Mouse (Mus musculus): ENCODE results near the gene Tmem120a.

Tmem120a gene

DNA sequence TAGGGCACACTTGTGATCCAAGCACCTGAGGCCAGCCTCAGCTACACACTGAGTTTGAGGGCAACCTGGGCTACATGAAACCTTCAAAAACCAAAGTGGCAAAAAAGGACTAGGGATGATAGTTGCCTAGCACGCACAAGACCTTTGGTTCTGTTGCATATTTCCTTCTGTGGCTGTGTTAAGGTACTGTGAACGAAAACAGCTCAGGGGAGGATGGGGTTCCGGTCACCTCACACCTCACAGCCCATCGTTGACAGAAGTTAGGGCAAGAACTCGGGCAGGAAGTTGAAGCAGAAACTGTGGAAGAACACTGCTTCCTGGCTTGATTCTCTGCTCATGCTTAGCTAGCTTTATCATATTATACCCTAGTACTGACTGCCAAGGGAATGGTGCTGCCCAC, 34.5 kb downstream of the Tmem120a start:
- no peak for DNase-seq (ENCODE audit: low spot score)

DNA sequence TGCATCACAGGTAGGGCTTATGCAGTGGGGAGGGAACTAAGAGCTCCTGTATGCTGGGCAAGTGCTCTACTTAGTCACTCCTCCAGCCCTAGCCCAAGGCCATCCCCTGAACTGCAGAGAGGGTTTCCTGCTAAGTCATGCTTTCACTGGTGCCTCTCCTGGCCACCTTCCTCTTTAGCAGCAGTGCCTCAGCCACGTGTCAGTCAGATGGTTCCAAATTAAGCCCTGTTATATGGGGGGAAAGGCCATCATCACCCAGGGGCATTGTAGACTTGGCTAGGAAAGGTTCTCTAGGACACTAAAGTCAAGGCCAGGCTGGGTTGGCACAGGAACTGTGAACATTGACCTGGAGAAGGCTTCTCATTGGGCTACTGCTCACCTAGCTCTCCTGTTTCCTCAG, 36.4 kb downstream of the Tmem120a start:
- no peak for DNase-seq (ENCODE audit: low spot score)

DNA sequence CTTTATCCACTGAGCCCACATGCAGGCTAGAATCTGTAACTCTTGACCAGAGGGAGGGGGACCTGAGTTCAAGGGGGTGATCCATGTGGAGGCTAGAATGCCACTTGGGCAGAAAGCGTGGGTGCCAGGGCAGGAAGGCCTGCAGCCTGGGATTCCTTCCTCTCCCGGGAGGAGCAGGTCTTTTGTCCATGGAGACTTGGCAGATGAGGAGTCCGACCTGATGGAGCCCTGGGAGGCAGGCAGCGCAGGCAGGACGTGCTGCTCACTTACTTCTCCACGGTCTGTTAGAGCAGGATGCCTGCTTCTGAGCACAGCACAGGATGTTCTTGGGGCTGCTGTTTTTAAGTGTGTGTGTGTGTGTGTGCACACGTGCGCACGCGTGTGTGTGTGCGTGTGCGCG, 37.2 kb downstream of the Tmem120a start:
- no peak for DNase-seq (ENCODE audit: low spot score)

DNA sequence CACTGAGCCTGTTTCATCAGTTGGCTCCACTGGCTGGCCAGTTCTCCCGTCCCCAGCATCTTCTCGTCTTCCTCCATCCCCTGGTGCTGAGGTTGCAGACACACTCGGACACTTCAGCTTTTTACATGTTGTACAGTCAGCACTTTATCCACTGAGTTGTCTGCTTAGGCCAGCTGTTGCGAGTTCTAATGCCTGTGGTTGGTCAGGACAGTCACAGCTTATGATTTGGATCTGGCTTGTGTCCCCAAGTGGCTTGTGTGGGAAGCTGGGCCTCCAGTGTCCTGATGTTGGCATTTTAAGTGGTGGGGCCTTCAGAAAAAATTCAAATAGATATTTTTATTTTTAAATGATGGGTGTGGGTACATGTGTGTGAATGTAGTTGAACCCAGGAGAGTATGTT, 38.9 kb downstream of the Tmem120a start:
- DNase-seq (ENCODE audit: low spot score): no peak

DNA sequence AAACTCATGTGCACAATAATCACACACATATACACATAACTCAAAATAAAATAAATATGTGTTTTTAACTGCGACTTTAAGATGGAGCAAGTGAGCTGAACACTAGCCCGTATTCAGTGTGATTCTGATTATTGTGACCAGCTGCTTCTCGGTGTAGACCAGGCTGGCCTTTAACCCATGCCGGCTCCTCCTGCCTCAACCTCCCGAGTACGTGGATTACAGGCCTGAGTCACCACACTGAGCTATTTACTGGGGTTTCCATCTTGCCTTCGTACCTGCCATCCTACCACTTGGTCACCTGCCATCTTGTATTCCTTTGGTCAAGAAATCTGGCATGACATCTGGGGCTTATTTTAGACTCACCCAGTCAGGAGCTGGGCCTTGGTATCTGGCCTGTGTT, 40.8 kb downstream of the Tmem120a start:
- DNase-seq (ENCODE audit: low spot score): no peak

DNA sequence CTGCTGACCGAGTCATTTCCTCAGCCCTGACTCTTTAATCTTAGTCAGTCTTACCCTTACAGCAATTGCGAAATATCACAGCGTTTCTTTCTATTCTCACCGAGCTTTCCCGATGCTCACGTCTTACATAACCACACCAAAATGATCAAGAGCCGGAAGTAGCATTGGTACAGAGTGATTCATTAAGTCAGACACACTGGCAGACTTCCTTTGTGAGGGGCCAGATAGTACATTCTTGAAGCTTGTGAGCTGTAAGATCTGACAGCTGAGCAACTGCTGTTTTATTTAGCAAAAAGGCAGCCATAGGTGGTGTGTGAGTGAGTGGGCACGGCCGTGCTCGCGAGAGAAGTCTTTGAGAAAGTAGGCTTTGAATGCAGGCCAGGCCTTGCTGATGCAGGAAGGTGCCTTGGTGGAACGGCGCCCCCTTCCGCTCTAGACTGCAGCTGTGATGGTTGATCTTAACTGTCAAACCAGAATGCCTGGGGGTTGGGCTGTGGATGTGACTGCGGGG, 41.5 kb downstream of the Tmem120a start:
- no peak for DNase-seq (ENCODE audit: low spot score)

DNA sequence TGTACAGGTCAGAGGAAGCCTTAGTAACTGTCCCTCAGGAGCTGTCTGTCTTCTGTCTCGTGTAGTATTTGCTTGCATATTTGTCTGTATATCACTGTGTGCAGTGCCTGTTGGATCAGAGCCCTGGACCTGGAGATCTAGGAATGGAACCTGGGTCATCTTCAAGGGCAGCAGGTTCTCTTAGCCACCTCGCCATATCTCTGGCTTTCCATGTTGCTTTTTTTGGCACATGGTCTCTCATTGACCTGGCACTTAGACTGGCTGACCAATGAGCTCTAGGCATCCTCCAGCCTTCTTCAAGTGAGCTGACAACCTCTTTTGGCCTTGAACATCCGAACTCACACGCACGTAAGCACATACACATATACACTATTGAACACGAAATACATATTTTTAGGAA, 42.1 kb downstream of the Tmem120a start:
- no peak for DNase-seq (ENCODE audit: low spot score)

DNA sequence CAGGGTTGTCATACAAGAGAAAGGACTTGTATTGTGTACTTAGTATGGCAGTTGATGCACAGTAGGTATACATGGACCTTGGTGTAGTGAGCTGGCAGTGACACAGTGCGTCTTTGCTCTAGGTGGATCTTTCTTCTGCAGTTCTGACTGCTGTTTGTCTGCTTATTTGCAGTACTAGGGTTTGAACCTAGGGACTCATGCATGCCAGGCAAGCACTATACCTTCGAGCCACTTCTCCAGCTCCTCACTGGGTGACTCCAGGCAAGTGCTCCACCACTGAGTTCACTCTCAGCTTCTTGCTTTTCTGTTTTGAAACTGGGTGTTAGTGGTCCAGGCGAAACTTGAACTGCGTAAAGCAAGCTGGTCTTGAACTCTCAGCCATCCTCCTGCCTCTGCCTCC, 42.6 kb downstream of the Tmem120a start:
- DNase-seq (ENCODE audit: low spot score): no peak

DNA sequence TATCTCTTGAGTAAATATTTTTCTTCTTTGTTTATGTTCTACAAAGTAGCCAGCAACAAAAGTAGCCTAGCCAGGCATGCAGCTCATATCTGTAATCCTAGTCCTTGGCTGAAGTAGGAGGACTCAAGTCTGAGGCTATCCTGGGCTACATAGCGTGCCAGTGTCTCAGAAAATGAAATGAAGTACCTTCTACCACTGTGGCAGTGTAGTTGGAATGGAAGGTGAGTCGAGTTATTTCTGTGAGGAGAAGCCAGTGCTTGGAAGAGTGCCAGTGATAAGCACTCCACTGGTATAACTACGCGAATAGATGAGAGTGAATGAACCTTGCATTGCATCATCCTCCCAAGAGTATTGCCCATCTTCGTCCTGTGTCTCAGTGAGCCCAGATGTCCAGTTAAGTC, 46.5 kb downstream of the Tmem120a start:
- DNase-seq (ENCODE audit: low spot score): no peak

DNA sequence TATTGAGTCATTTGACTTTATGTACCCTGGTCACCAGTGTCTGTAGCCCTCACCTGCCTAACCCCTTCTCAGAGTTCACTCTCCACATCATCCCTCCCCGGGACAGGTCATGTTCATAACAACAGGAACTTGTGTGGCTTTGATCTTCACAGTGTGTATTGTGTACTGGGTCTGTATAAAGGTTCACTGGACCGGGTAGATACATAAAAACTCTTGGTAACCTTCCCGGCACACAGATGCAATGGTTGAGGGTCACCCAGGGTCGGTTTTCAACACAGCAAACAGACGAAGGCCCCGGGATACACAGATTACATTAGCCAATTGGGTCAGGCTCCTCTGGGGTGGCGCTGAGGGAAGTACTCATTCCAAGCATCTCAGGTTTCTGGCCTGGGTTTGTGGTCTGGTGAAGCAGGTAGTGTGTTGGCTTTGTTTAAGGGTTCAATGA, 48.9 kb downstream of the Tmem120a start:
- no peak for DNase-seq (ENCODE audit: low spot score)

DNA sequence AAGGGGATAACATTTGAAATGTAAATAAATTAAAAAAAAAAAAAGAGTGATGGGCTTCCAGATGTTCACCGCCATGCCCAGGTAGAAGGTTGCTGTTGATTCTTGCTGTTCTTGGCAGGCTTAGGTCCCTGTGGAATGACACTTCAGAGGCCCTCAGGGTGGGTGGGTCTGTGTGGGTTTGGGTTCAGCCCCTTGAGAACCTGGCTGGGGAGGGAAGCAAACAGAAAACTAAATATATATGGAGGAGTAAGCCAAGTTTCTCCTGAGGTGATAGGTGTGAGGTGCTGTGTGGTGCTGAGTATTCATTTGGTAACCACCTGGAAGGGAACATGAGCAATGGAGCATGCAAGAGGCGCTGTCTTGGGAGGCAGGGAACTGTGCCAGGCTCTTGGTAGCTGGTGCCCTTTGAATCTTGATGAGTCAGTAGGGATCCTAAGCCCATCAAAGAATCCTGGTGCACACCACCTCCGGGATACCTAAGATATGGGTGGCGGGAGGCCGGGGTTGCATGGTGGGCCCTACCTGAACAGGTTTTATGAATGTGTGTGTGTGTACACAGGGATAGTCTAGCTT, 50.9 kb downstream of the Tmem120a start:
- no peak for DNase-seq (ENCODE audit: low spot score)

DNA sequence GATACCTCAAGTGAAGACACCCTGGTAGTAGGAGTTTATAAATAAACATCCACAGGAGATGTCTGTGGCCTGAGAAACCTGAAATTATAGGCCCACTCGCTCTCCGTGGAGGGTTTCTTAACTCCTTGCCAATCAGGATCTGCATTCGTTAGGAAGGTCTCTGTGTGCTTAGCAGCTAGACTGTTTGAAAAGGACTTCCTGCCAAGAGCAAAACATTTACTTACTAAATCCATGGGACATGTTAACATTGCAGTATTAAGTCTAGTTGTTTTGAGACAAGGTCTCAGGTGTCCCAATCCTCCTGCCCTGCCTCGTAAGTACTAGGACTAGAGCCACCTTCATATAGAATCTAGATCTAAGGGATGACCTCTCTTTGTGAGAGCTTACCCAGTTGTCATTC, 53.0 kb downstream of the Tmem120a start:
- no peak for DNase-seq (ENCODE audit: low spot score)

DNA sequence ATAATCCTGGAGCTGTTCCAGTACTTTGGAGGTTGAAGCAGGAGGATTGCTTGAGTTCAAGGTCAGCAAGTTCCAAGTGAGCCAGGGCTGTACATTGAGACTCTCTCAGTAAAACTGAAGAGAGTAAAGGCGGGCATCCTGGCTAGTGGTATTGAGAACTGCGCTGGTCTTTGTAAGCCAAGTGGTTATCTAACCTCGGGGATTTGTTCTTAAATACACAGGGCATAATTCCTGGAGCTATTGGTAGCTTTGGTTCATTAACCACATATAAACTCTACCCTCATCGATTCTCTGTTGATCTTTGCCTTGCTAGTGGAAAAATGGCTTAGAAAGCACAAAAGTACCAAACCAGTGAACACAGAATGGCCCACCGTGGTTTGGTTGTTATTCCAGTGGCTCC, 53.8 kb downstream of the Tmem120a start:
- no peak for DNase-seq (ENCODE audit: low spot score)
